Mouse (Mus musculus) liver, embryonic 15.5 days (tissue): ENCODE measurements around the gene Rplp0. TPM values are rescaled to one million over a fixed set of nuclear protein-coding genes. Genes with fewer than 3 reads are reported as not detected.
"Not testable (repeated sequence)": the region's sequence is repeated elsewhere in the genome, so short reads cannot be mapped to it uniquely, and the experiment has no call there.

Experiments
- ATAC-seq: fragments of 200-750 bp; cut with Nextera tagmentation; 2 replicates; pipeline ENCODE4 v1.8.0; 2017; ENCODE audit warnings: moderate number of reproducible peaks, mild to moderate bottlenecking, moderate library complexity; ENCODE audit not compliant: insufficient read depth
- H3K27ac ChIP-seq: fragments of 300-500 bp; sonication (generic); replicated peaks from 2 replicates; pipeline ENCODE4 v1.5.1; 2015; ENCODE audit warnings: mild to moderate bottlenecking, inconsistent platforms
- H3K27me3 ChIP-seq: fragments of 300-500 bp; sonication (generic); 2 replicates; pipeline ENCODE4 v1.6.1; 2015; ENCODE audit warnings: mild to moderate bottlenecking, inconsistent platforms
- H3K36me3 ChIP-seq: fragments of 300-500 bp; sonication (generic); replicated peaks from 2 replicates; pipeline ENCODE4 v1.6.1; 2015; ENCODE audit warnings: moderate library complexity, mild to moderate bottlenecking, inconsistent platforms
- H3K4me1 ChIP-seq: fragments of 300-500 bp; sonication (generic); replicated peaks from 2 replicates; pipeline ENCODE4 v1.6.1; 2015; ENCODE audit warnings: inconsistent platforms
- H3K4me2 ChIP-seq: fragments of 300-500 bp; sonication (generic); 2 replicates; pipeline ENCODE4 v1.6.1; 2015; ENCODE audit warnings: moderate library complexity, mild to moderate bottlenecking, inconsistent platforms
- H3K4me3 ChIP-seq: fragments of 300-500 bp; sonication (generic); replicated peaks from 2 replicates; pipeline ENCODE4 v1.5.1; 2015; ENCODE audit warnings: mild to moderate bottlenecking, inconsistent platforms
- H3K9ac ChIP-seq: fragments of 300-500 bp; sonication (generic); 2 replicates; pipeline ENCODE4 v1.6.1; 2015; ENCODE audit warnings: moderate library complexity, mild to moderate bottlenecking, inconsistent platforms
- H3K9me3 ChIP-seq: fragments of 300-500 bp; sonication (generic); replicated peaks from 2 replicates; pipeline ENCODE4 v1.6.1; 2016; ENCODE audit warnings: inconsistent platforms
- WGBS: fragments of 180-500 bp; shearing (Covaris S2); methylation state at CpG from one replicate; pipeline ENCODE4 v1.1.7; 2015; ENCODE audit warnings: mixed read lengths; ENCODE audit not compliant: insufficient replicate concordance; 5-methylcytosine and 5-hydroxymethylcytosine counted together
- polyA plus RNA-seq: library from polyadenylated mRNA; unstranded; fragments of >200 nt; fragmentation: Nextera tagmentation; extraction: Ambion mirVana; gene quantifications from 2 replicates; pipeline ENCODE4 v1.2.1, GENCODE M21; 2015

The Rplp0 gene
- polyA plus RNA-seq, 1 experiment from 2014 or later = 1,078 TPM

GRCm38 (mm10) chr5:115568681-115569080, 9.4 kb downstream of the Rplp0 start:
- H3K4me2 ChIP-seq = 0 out of 2 replicates have a peak overlapping the region, but pooled peaks have one; percentile 20
- WGBS = 72% methylated on average over 10 of the region's 10 CpGs
- ATAC-seq = no peak

GRCm38 (mm10) chr5:115569308-115569707, 10.0 kb downstream of the Rplp0 start:
- Histone ChIP-seq H3K4me1 (peaks cover 47% of the 10 kb centered on the region), H3K27ac (peak overlapping the region; percentile 61)
- WGBS = 59% methylated on average over 11 of the region's 11 CpGs

More at GRCm38 (mm10) chr5:115568681-115569080, 9.4 kb downstream of the Rplp0 start:
- H3K9me3 ChIP-seq = no peaks in the 10 kb centered on the region
- H3K27me3 ChIP-seq = no peaks in the 10 kb centered on the region
- H3K36me3 ChIP-seq = peaks cover 28% of the 10 kb centered on the region
- H3K4me3 ChIP-seq = no peak overlapping the region
- H3K9ac ChIP-seq = no peak overlapping the region
- H3K27ac ChIP-seq = peak overlapping the region; percentile 61
- peaks cover 52% of the 10 kb centered on the region for H3K4me1 ChIP-seq

GRCm38 (mm10) chr5:115569721-115570120, 10.5 kb downstream of the Rplp0 start:
- Histone ChIP-seq H3K9me3 (no peaks in the 10 kb centered on the region), H3K9ac (no peak overlapping the region), H3K4me2 (no peak overlapping the region), H3K36me3 (peaks cover 31% of the 10 kb centered on the region), H3K27ac (peak overlapping the region; percentile 61), H3K27me3 (no peaks in the 10 kb centered on the region), H3K4me3 (no peak overlapping the region), H3K4me1 (peaks cover 43% of the 10 kb centered on the region)
- 86% methylated on average over 4 of the region's 4 CpGs for WGBS
- ATAC-seq = no peak

More at GRCm38 (mm10) chr5:115569308-115569707, 10.0 kb downstream of the Rplp0 start:
- no peaks in the 10 kb centered on the region for H3K27me3 ChIP-seq
- no peak overlapping the region for H3K4me3 ChIP-seq
- no peak overlapping the region for H3K9ac ChIP-seq
- no peaks in the 10 kb centered on the region for H3K9me3 ChIP-seq
- no peak overlapping the region; the same call in 1 of the 2 replicates for H3K4me2 ChIP-seq
- no peak for ATAC-seq
- peaks cover 27% of the 10 kb centered on the region for H3K36me3 ChIP-seq

- H3K9ac ChIP-seq = no peak overlapping the region
- H3K4me1 ChIP-seq = peaks cover 32% of the 10 kb centered on the region
- ATAC-seq = no peak
- peaks cover 44% of the 10 kb centered on the region for H3K36me3 ChIP-seq
- H3K27ac ChIP-seq = no peak overlapping the region
- no peaks in the 10 kb centered on the region for H3K9me3 ChIP-seq
- no peak overlapping the region for H3K4me2 ChIP-seq
- 84% methylated on average over 7 of the region's 7 CpGs for WGBS
- no peak overlapping the region for H3K4me3 ChIP-seq
- H3K27me3 ChIP-seq = no peaks in the 10 kb centered on the region
Observed at GRCm38 (mm10) chr5:115571086-115571485, 11.8 kb downstream of the Rplp0 start.

- H3K9me3 ChIP-seq = no peaks in the 10 kb centered on the region
- H3K4me2 ChIP-seq = no peak overlapping the region
- no peak overlapping the region for H3K9ac ChIP-seq
- H3K27me3 ChIP-seq = no peaks in the 10 kb centered on the region
- peaks cover 61% of the 10 kb centered on the region for H3K36me3 ChIP-seq
- H3K4me1 ChIP-seq = peaks cover 15% of the 10 kb centered on the region
- H3K27ac ChIP-seq = peak overlapping the region; percentile 57; the same call in 1 of the 2 replicates
- WGBS = 54% methylated on average over 17 of the region's 17 CpGs
- H3K4me3 ChIP-seq = no peak overlapping the region
- ATAC-seq = peak; percentile 32; the same call in 1 of the 2 replicates
Observed at GRCm38 (mm10) chr5:115572679-115573535, 13.6 kb downstream of the Rplp0 start.

GRCm38 (mm10) chr5:115574992-115575391, 15.7 kb downstream of the Rplp0 start:
- Histone ChIP-seq H3K27ac (no peak overlapping the region), H3K4me1 (no peaks in the 10 kb centered on the region), H3K4me2 (no peak overlapping the region), H3K27me3 (no peaks in the 10 kb centered on the region), H3K36me3 (peaks cover 82% of the 10 kb centered on the region), H3K4me3 (no peak overlapping the region), H3K9ac (no peak overlapping the region), H3K9me3 (no peaks in the 10 kb centered on the region)
- 67% methylated on average over 8 of the region's 8 CpGs for WGBS
- ATAC-seq = no peak

- ATAC-seq, H3K9me3 ChIP-seq, H3K27ac ChIP-seq, H3K4me1 ChIP-seq, H3K27me3 ChIP-seq, H3K4me3 ChIP-seq, H3K9ac ChIP-seq, H3K4me2 ChIP-seq: not testable (repeated sequence)
- peaks cover 94% of the 10 kb centered on the region for H3K36me3 ChIP-seq
- 85% methylated on average over 4 of the region's 4 CpGs for WGBS
Observed at GRCm38 (mm10) chr5:115577686-115578085, 18.4 kb downstream of the Rplp0 start.

DNA sequence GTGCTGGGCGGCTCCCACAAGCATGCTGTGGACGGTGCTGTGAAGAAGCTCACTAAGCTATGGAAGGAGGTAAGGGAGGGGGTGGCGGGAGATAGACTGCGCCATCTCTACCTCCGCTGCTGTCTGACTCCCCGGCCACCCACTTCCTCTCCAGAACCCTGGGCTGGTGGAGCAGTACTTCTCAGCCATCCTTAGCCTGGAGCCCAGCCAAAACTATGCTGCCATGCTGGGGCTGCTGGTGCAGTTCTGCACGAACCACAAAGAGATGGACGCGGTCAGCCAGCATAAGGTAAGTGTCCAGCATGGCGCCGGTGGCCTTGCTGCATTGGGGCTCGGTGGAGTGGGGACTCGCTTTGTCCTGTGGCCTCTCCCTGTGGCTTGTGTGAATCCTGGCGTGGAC, 19.7 kb downstream of the Rplp0 start:
- 83% methylated on average over 14 of the region's 14 CpGs for WGBS
- Histone ChIP-seq H3K9ac (no peak overlapping the region), H3K4me3 (no peak overlapping the region), H3K27ac (no peak overlapping the region), H3K27me3 (no peaks in the 10 kb centered on the region), H3K9me3 (no peaks in the 10 kb centered on the region), H3K4me2 (no peak overlapping the region), H3K36me3 (peaks cover 97% of the 10 kb centered on the region), H3K4me1 (no peaks in the 10 kb centered on the region)
- no peak for ATAC-seq

DNA sequence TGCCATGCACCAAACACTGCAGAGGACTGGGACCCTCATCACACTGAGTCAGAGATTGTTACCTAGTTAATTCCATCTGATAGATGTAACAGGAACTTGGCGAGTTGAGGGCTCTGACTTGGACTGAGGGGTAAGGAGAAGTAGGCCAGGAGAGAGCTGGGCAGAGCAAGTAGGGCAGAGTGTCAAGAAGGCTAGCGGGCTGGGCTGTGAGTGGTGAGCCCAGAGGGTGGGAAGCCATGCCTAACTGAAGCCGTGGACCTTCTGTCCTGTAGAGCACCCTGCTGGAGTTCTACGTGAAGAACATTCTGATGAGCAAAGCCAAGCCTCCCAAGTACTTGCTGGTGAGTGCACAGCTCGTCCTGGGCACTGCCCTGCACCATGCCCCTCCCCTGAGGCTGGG, 20.1 kb downstream of the Rplp0 start:
- no peaks in the 10 kb centered on the region for H3K4me1 ChIP-seq
- no peak overlapping the region for H3K4me3 ChIP-seq
- no peaks in the 10 kb centered on the region for H3K9me3 ChIP-seq
- H3K9ac ChIP-seq = no peak overlapping the region
- ATAC-seq = no peak
- H3K4me2 ChIP-seq = no peak overlapping the region
- 79% methylated on average over 5 of the region's 5 CpGs for WGBS
- H3K36me3 ChIP-seq = peaks cover 98% of the 10 kb centered on the region
- no peak overlapping the region for H3K27ac ChIP-seq
- H3K27me3 ChIP-seq = no peaks in the 10 kb centered on the region

- H3K27me3 ChIP-seq = no peaks in the 10 kb centered on the region
- H3K9ac ChIP-seq = no peak overlapping the region
- no peak for ATAC-seq
- peaks cover 98% of the 10 kb centered on the region for H3K36me3 ChIP-seq
- no peak overlapping the region for H3K27ac ChIP-seq
- H3K4me2 ChIP-seq = no peak overlapping the region
- H3K4me1 ChIP-seq = no peaks in the 10 kb centered on the region
- no peaks in the 10 kb centered on the region for H3K9me3 ChIP-seq
- WGBS = 73% methylated on average over 14 of the region's 14 CpGs
- no peak overlapping the region for H3K4me3 ChIP-seq
Observed at GRCm38 (mm10) chr5:115580229-115581001, 21.1 kb downstream of the Rplp0 start.

GRCm38 (mm10) chr5:115581662-115582061, 22.4 kb downstream of the Rplp0 start:
- no peak overlapping the region for H3K27ac ChIP-seq
- no peak overlapping the region for H3K4me2 ChIP-seq
- H3K27me3 ChIP-seq = no peaks in the 10 kb centered on the region
- no peak overlapping the region for H3K9ac ChIP-seq
- peaks cover 99% of the 10 kb centered on the region for H3K36me3 ChIP-seq
- no peaks in the 10 kb centered on the region for H3K4me1 ChIP-seq
- WGBS = 88% methylated on average over 9 of the region's 9 CpGs
- no peaks in the 10 kb centered on the region for H3K9me3 ChIP-seq
- ATAC-seq = no peak
- no peak overlapping the region for H3K4me3 ChIP-seq
